Mouse (Mus musculus) cerebellum, adult 2 months (tissue): ENCODE results near the gene Gen1. TPM values are rescaled to one million over a fixed set of nuclear protein-coding genes. Genes with fewer than 3 reads are reported as not detected.

Experiments
- DNase-seq, 2 experiments: peaks; one replicate each; pipeline ENCODE4 v3.0.0; 2021
- H3K27ac ChIP-seq: fragments of 200-500 bp; 2 replicates; pipeline ENCODE4 v1.5.1; 2012; ENCODE audit warnings: low read length, control low read depth, inconsistent platforms; ENCODE audit not compliant: insufficient read depth
- H3K27me3 ChIP-seq: fragments of 200-500 bp; 2 replicates; pipeline ENCODE4 v1.6.1; 2012; ENCODE audit warnings: inconsistent platforms, mild to moderate bottlenecking, low read length, moderate library complexity; ENCODE audit not compliant: control insufficient read depth, insufficient read depth
- H3K4me1 ChIP-seq: fragments of 200-500 bp; 2 replicates; pipeline ENCODE4 v1.6.1; 2011; ENCODE audit warnings: low read length; ENCODE audit not compliant: control insufficient read depth, insufficient read depth
- H3K4me3 ChIP-seq: fragments of 200-500 bp; replicated peaks from 2 replicates; pipeline ENCODE3; 2011; ENCODE audit warnings: mild to moderate bottlenecking, low read depth, low read length, control low read depth; ENCODE audit not compliant: insufficient read depth
- CTCF ChIP-seq: fragments of 200-500 bp; IDR thresholded peaks from 2 replicates; pipeline ENCODE4 v1.5.1; 2011; ENCODE audit warnings: low read depth, mild to moderate bottlenecking, control low read depth, low read length, moderate library complexity, borderline replicate concordance; ENCODE audit not compliant: insufficient read depth
- POLR2A ChIP-seq: fragments of 200-500 bp; IDR thresholded peaks from 2 replicates; pipeline ENCODE4 v1.6.1; 2011; ENCODE audit warnings: low read length, control low read depth, borderline replicate concordance; ENCODE audit not compliant: insufficient read depth
- WGBS: fragments of 180-500 bp; shearing (Covaris S2); methylation state at CpG from one replicate; pipeline ENCODE4 v1.1.7; 2018; 5-methylcytosine and 5-hydroxymethylcytosine counted together
- polyA plus RNA-seq: library from polyadenylated mRNA; depleted of rRNA; stranded (reverse); fragments of >200 nt; gene quantifications from 2 replicates; pipeline ENCODE4 v1.2.3, GENCODE M21; 2012; rRNA removed

The Gen1 gene
- polyA plus RNA-seq, 1 experiment: 0.67 TPM

- no peaks in the 10 kb centered on the region for H3K27me3 ChIP-seq
- H3K4me1 ChIP-seq: no peaks in the 10 kb centered on the region
- no peak overlapping the region for H3K27ac ChIP-seq
- whole genome bisulfite sequencing: 8% methylated on average over 19 of the region's 19 CpGs
- DNase-seq: peak; percentile 37 to 60
- H3K4me3 ChIP-seq: no peak overlapping the region
- TF ChIP-seq CTCF: peak; percentile 71
- TF ChIP-seq POLR2A: no peak
These were observed 69.4 kb downstream of the Gen1 start for GRCm38 (mm10) chr12:11196142-11196597.

DNA sequence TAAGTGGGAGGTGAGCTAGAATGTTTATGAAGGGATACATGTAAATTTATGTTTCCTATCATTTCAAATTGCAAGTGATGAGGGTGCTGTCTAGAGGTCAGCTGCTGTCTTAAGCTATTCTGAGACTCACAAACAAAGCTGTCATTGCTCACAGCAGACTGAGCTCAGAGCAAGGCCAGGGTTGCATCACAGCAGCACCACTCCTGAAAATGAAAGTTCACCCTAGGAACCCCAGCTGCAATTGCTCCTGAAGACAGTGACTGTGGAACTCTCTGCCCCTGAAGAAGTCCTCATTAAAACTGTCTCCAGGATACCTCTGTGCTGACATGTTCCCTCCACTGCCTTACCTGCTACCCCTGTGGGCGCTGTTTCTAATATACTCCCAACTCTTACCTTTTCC lies 70.6 kb downstream of the Gen1 start:
- no peaks in the 10 kb centered on the region for H3K4me1 ChIP-seq
- H3K27ac ChIP-seq: no peak overlapping the region
- no peak for TF ChIP-seq CTCF
- no peak for TF ChIP-seq POLR2A
- WGBS: 89% methylated on average over 1 of the region's 1 CpGs
- DNase-seq: no peak
- no peak overlapping the region for H3K4me3 ChIP-seq
- no peaks in the 10 kb centered on the region for H3K27me3 ChIP-seq

Other genes starting within 250 kb of the Gen1 start
- gene Kcns3, start 114.7 kb downstream of the Gen1 start, polyA plus RNA-seq: 7.0 and 9.1 TPM in 2 replicates
- not detected in 2 replicates for gene Msgn1, start 56.8 kb downstream of the Gen1 start, polyA plus RNA-seq
- gene Smc6, start 85 bp upstream of the Gen1 start, polyA plus RNA-seq: 44.3 and 46.1 TPM in 2 replicates
- gene Vsnl1, start 170.8 kb upstream of the Gen1 start, polyA plus RNA-seq: 510 and 543 TPM in 2 replicates
- 0.11 and 0.13 TPM in 2 replicates for gene Rad51ap2, start 190.3 kb upstream of the Gen1 start, polyA plus RNA-seq